Mouse (Mus musculus) limb, embryonic 10.5 days (tissue): ENCODE results near the gene Rbfox1. TPM values are rescaled to one million over a fixed set of nuclear protein-coding genes. Genes with fewer than 3 reads are reported as not detected.

ENCODE experiments used
- DNase-seq: peaks from one replicate; pipeline ENCODE4 v3.0.0-alpha.2; 2017; ENCODE audit warnings: low spot score
- H3K27ac ChIP-seq: fragments of 300-500 bp; sonication (generic); 2 replicates; pipeline ENCODE4 v1.5.1; 2016; ENCODE audit warnings: mild to moderate bottlenecking
- H3K27me3 ChIP-seq: fragments of 300-500 bp; sonication (generic); 2 replicates; pipeline ENCODE4 v1.6.1; 2016; ENCODE audit warnings: low read depth, mild to moderate bottlenecking; ENCODE audit not compliant: poor library complexity, severe bottlenecking
- H3K36me3 ChIP-seq: fragments of 300-500 bp; sonication (generic); 2 replicates; pipeline ENCODE4 v1.6.1; 2016; ENCODE audit warnings: mild to moderate bottlenecking, moderate library complexity
- H3K4me1 ChIP-seq: fragments of 300-500 bp; sonication (generic); 2 replicates; pipeline ENCODE4 v1.6.1; 2016
- H3K4me3 ChIP-seq: fragments of 300-500 bp; sonication (generic); 2 replicates; pipeline ENCODE4 v1.5.1; 2016; ENCODE audit warnings: mild to moderate bottlenecking, moderate library complexity
- H3K9me3 ChIP-seq: fragments of 300-500 bp; sonication (generic); replicated peaks from 2 replicates; pipeline ENCODE4 v1.6.1; 2016; ENCODE audit warnings: mild to moderate bottlenecking
- WGBS: fragments of 180-500 bp; shearing (Covaris S2); methylation state at CpG from one replicate; pipeline ENCODE4 v1.1.7; 2016; 5-methylcytosine and 5-hydroxymethylcytosine counted together
- polyA plus RNA-seq: library from polyadenylated mRNA; unstranded; fragments of >200 nt; fragmentation: Nextera tagmentation; extraction: Ambion mirVana; gene quantifications from 2 replicates; pipeline ENCODE4 v1.2.1, GENCODE M21; 2016

Gene Rbfox1
- polyA plus RNA-seq, 1 experiment from 2014 or later = 0.64 TPM

DNA sequence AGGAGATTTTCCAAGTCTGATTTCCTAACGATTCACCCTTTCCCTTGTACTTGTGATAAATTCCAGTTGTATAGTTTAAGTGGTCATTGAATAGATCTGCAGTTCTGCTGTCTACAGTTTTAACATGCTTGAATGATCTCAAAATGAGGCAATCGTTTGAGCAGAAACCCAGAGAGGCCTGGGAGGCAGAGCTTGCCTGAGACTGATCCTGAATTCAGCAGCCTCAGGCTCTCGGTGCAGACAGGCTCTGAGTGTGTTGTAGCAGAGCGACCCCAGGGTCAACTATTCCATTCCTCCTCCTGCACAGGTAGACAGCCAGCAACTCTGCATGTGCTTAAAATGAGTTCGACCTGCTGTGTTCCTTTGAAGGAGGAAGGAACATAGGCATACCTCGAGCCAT, 1012.6 kb downstream of the Rbfox1 start:
- H3K27me3 ChIP-seq = no peaks in the 10 kb centered on the region
- peaks cover 19% of the 10 kb centered on the region for H3K4me1 ChIP-seq
- no peaks in the 10 kb centered on the region for H3K36me3 ChIP-seq
- H3K27ac ChIP-seq = no peak overlapping the region
- no peak for DNase-seq
- H3K9me3 ChIP-seq = no peaks in the 10 kb centered on the region
- no peak overlapping the region for H3K4me3 ChIP-seq
- 64% methylated on average over 6 of the region's 6 CpGs for WGBS

- no peaks in the 10 kb centered on the region for H3K27me3 ChIP-seq
- H3K4me1 ChIP-seq = peaks cover 15% of the 10 kb centered on the region
- no peak overlapping the region for H3K4me3 ChIP-seq
- H3K27ac ChIP-seq = no peak overlapping the region
- no peaks in the 10 kb centered on the region for H3K9me3 ChIP-seq
- 85% methylated on average over 2 of the region's 2 CpGs for whole genome bisulfite sequencing
- DNase-seq = no peak
- H3K36me3 ChIP-seq = no peaks in the 10 kb centered on the region
Measured at GRCm38 (mm10) chr16:6900006-6900405, 1014.9 kb downstream of the Rbfox1 start.

DNA sequence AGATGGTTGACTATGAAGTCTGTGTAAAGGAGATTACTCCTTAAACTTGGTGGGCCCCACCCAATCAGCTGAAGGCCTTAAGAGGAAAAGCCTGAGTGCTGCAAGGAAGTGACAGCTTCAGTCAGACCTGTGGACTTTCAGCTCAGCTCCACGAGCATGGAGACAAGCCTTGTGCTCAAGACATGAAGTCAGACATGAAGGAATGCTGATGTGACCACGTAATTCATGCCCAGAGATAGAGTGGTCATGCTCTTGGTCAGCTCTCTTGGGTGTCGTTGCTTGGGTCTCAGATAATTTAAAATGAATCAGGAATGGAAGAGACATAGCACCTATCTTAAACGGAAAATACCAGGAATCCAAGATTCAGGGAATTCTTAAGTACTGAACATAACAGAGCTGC, 1019.8 kb downstream of the Rbfox1 start:
- Histone ChIP-seq H3K4me3 (no peak overlapping the region), H3K27me3 (no peaks in the 10 kb centered on the region), H3K4me1 (no peaks in the 10 kb centered on the region), H3K27ac (no peak overlapping the region), H3K9me3 (no peaks in the 10 kb centered on the region), H3K36me3 (no peaks in the 10 kb centered on the region)
- no peak for DNase-seq
- 73% methylated on average over 4 of the region's 4 CpGs for WGBS

- no peaks in the 10 kb centered on the region for H3K27me3 ChIP-seq
- no peaks in the 10 kb centered on the region for H3K9me3 ChIP-seq
- no peaks in the 10 kb centered on the region for H3K36me3 ChIP-seq
- DNase-seq = no peak
- no peak overlapping the region for H3K27ac ChIP-seq
- H3K4me1 ChIP-seq = no peaks in the 10 kb centered on the region
- WGBS = 80% methylated on average over 2 of the region's 2 CpGs
- H3K4me3 ChIP-seq = no peak overlapping the region
Measured at GRCm38 (mm10) chr16:6906001-6906400, 1020.8 kb downstream of the Rbfox1 start.

DNA sequence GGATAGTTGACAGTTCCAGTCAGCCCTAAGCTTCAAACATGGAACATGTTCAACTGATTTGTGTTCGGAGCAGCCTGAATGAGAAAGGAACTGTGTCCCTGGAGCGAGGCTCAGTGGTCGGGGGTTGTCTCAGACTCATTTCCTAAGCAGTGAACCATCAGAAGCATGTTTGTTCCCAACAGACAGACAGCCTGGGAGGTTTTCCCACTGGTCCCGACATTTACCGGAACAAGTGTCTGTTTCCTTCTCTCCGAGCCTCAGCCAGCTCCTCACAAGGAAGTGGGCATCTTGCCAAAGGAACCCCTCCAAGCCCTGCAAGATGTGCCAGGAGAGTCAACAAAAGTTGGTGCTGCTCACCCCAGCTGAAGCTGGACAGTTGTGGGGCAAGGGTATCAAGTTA, 1022.4 kb downstream of the Rbfox1 start:
- Histone ChIP-seq H3K27me3 (no peaks in the 10 kb centered on the region), H3K4me1 (no peaks in the 10 kb centered on the region), H3K36me3 (no peaks in the 10 kb centered on the region), H3K4me3 (no peak overlapping the region), H3K9me3 (no peaks in the 10 kb centered on the region), H3K27ac (no peak overlapping the region)
- WGBS = 90% methylated on average over 6 of the region's 6 CpGs
- no peak for DNase-seq

DNA sequence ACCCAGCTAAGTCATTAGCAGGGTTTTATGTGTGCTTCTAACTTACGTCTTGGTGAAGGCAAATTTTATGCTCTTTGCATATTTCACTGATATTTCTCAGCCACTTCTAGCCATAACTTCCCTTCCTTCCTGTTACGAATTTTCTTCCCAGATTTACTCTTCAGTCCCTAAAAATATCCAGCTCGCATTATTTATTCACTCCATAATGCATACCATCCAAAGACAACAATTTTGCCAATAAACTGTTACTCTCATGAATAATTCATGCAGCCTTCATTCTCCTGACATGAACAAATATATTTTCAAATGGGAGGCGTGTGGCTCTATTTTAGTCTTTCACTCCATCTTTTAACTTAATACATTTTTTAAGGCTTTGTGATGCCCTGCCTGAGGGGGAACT, 1029.4 kb downstream of the Rbfox1 start:
- Histone ChIP-seq H3K9me3 (no peaks in the 10 kb centered on the region), H3K36me3 (no peaks in the 10 kb centered on the region), H3K4me3 (no peak overlapping the region), H3K4me1 (peaks cover 13% of the 10 kb centered on the region), H3K27ac (no peak overlapping the region), H3K27me3 (no peaks in the 10 kb centered on the region)
- DNase-seq = no peak
- 87% methylated on average over 4 of the region's 4 CpGs for WGBS

DNA sequence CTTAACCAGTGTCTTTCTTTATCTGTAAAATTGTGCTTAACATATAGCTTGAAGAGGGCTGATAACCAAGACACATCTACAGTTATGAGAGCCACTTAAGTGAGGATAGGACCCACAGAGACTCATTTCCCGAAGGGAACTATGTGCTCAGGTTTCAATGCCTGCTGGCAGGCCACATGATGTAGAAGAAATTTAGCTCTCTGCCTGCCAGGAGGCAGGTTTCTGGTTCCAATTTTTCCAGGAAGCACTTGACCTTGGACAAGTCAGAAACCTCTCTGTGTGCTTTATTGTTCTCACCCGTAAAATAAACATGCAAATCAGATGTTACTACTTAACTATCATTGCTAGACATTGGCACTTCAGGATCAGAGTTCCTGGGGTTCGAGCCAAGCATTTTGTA, 1033.5 kb downstream of the Rbfox1 start:
- 52% methylated on average over 3 of the region's 3 CpGs for WGBS
- H3K9me3 ChIP-seq = no peaks in the 10 kb centered on the region
- H3K4me1 ChIP-seq = peaks cover 14% of the 10 kb centered on the region
- DNase-seq = no peak
- H3K27me3 ChIP-seq = no peaks in the 10 kb centered on the region
- no peak overlapping the region for H3K4me3 ChIP-seq
- no peak overlapping the region for H3K27ac ChIP-seq
- no peaks in the 10 kb centered on the region for H3K36me3 ChIP-seq

GRCm38 (mm10) chr16:6919681-6920080, 1034.5 kb downstream of the Rbfox1 start:
- Histone ChIP-seq H3K27me3 (no peaks in the 10 kb centered on the region), H3K9me3 (no peaks in the 10 kb centered on the region), H3K27ac (no peak overlapping the region), H3K4me3 (no peak overlapping the region), H3K4me1 (peaks cover 14% of the 10 kb centered on the region), H3K36me3 (no peaks in the 10 kb centered on the region)
- DNase-seq = no peak
- WGBS = 46% methylated on average over 5 of the region's 5 CpGs

GRCm38 (mm10) chr16:6927661-6928060, 1042.5 kb downstream of the Rbfox1 start:
- no peak overlapping the region for H3K27ac ChIP-seq
- 65% methylated on average over 2 of the region's 2 CpGs for WGBS
- H3K4me3 ChIP-seq = no peak overlapping the region
- no peaks in the 10 kb centered on the region for H3K9me3 ChIP-seq
- DNase-seq = no peak
- H3K4me1 ChIP-seq = no peaks in the 10 kb centered on the region
- no peaks in the 10 kb centered on the region for H3K36me3 ChIP-seq
- H3K27me3 ChIP-seq = no peaks in the 10 kb centered on the region

DNA sequence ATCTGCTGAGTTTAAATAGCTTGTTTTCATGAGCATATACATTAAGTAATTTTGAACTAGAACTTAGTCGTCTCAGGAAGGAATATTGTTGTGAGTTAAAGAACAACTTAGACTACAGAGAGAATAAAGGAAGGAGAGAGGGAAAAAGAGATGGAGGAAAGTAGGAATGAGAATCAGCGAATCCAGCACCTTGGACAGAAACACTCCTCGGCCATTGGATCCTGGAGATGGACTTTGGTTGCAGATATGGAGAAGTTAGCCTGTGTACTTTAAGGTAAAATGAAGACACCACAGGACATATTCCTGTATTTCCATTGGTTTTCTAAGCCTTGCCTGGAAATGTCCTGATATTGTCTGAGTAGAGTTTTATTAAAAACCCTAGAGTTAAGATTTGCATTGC, 1045.6 kb downstream of the Rbfox1 start:
- H3K9me3 ChIP-seq = no peaks in the 10 kb centered on the region
- no peaks in the 10 kb centered on the region for H3K36me3 ChIP-seq
- no peak overlapping the region for H3K27ac ChIP-seq
- WGBS = 50% methylated on average over 3 of the region's 3 CpGs
- H3K4me1 ChIP-seq = no peaks in the 10 kb centered on the region
- DNase-seq = no peak
- H3K27me3 ChIP-seq = no peaks in the 10 kb centered on the region
- H3K4me3 ChIP-seq = no peak overlapping the region

DNA sequence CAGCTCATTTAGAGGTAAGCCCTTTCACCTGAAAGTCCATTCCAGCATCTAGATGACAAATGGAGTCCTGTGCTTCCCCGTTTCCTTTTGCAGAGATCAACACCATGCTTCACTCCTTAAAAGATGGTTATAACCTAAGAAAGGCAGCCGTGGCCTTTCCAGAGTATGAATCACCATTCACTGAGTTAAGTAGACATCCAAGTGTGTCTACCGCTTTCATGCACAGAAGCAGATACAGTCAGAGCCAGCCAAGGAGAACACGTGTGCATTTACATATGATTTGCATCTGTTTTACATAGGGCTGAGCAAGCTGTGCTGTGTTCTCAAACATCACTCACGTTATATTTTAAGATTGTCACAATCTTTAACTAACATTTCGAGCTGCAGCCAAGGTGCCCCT, 1061.0 kb downstream of the Rbfox1 start:
- Histone ChIP-seq H3K36me3 (no peaks in the 10 kb centered on the region), H3K9me3 (no peaks in the 10 kb centered on the region), H3K27ac (no peak overlapping the region), H3K4me1 (no peaks in the 10 kb centered on the region), H3K27me3 (no peaks in the 10 kb centered on the region), H3K4me3 (no peak overlapping the region)
- 83% methylated on average over 6 of the region's 6 CpGs for WGBS
- no peak for DNase-seq

DNA sequence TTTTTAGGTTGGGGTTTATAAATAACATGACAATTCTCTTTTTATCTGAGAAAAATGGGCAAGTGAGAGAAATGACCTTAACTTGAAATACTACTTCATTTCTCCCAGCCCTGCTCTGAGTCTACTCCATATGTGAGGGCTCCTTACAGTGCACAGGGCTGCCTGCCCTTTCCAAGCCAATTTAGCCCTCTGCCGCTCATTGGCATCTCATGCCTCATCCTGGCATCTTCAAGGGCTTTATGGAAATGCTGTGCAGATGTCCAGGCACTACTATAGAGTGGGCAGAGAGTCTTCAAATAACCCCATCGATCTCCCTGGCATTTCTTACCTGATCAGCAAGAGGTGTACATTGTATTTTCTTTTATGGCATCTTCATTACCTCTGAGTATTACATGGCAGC, 1064.5 kb downstream of the Rbfox1 start:
- H3K4me3 ChIP-seq = no peak overlapping the region
- 81% methylated on average over 2 of the region's 2 CpGs for WGBS

DNA sequence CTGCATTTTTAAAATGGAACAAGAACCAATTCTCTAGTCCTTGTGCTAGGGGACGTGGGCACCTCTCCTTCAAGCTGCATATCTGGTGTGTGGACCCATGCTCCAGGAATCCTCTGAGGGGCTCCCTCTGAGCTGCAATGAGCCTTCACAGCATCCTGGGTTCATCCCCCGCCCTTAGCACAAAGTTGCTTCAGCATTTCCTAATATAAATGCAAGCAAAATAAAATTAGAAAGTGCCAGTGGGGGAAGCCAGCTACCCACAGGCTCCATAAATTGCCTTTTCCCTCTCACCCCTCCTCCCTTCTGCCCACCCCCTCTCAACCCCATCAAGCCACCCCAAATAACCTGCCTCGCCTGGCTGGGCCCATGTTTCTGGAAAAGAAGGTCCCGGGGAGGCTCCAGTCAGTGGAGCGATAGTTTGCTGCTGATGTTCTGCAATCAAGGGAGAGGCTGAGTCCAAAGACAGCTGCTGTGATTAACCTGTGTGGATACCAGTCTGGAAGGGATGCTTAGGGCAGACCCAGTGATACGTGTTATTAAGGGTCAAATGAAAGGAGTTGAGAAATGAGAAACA, 1070.0 kb downstream of the Rbfox1 start:
- H3K27ac ChIP-seq = no peak overlapping the region
- no peaks in the 10 kb centered on the region for H3K36me3 ChIP-seq
- 88% methylated on average over 6 of the region's 6 CpGs for WGBS
- no peak overlapping the region for H3K4me3 ChIP-seq
- H3K4me1 ChIP-seq = no peaks in the 10 kb centered on the region
- no peaks in the 10 kb centered on the region for H3K9me3 ChIP-seq
- DNase-seq = no peak
- no peaks in the 10 kb centered on the region for H3K27me3 ChIP-seq

More for the DNA sequence above, 1064.5 kb downstream of the Rbfox1 start:
- H3K27me3 ChIP-seq = no peaks in the 10 kb centered on the region
- no peaks in the 10 kb centered on the region for H3K9me3 ChIP-seq
- H3K27ac ChIP-seq = no peak overlapping the region
- DNase-seq = no peak
- no peaks in the 10 kb centered on the region for H3K4me1 ChIP-seq
- no peaks in the 10 kb centered on the region for H3K36me3 ChIP-seq

DNA sequence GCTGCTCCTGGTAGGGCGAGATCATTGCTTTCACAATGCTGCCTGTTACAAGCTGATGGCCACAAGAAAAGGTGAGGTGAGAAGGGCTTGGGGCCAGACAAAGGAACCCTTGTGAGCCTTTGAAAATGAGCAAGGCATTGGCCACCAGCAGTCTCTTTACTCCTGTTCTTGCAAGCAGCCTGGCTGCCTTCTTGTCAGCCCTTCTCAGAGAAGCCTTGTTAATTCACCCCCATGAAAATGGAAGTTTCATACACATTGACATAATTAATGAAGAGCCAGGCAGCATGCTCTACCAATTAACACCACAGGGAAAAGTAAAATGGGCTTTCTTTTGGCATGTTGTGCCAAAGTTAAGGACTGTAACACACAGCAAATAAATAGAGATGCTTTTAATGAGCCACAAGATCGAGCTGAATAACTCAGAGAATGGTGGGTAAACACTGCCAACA, 1076.8 kb downstream of the Rbfox1 start:
- Histone ChIP-seq H3K4me1 (peaks cover 8% of the 10 kb centered on the region), H3K27me3 (no peaks in the 10 kb centered on the region), H3K4me3 (no peak overlapping the region), H3K9me3 (no peaks in the 10 kb centered on the region), H3K36me3 (no peaks in the 10 kb centered on the region), H3K27ac (no peak overlapping the region)
- no peak for DNase-seq
- 57% methylated on average over 2 of the region's 2 CpGs for WGBS
